Mouse (Mus musculus) cerebellum, adult 2 months (tissue): ENCODE measurements around the gene Irgq. TPM values are rescaled to one million over a fixed set of nuclear protein-coding genes. Genes with fewer than 3 reads are reported as not detected.

Experiments used
- DNase-seq, 2 experiments: peaks; one replicate each; pipeline ENCODE4 v3.0.0; 2021
- H3K27ac ChIP-seq: fragments of 200-500 bp; 2 replicates; pipeline ENCODE4 v1.5.1; 2012; ENCODE audit warnings: low read length, control low read depth, inconsistent platforms; ENCODE audit not compliant: insufficient read depth
- H3K27me3 ChIP-seq: fragments of 200-500 bp; 2 replicates; pipeline ENCODE4 v1.6.1; 2012; ENCODE audit warnings: inconsistent platforms, mild to moderate bottlenecking, low read length, moderate library complexity; ENCODE audit not compliant: control insufficient read depth, insufficient read depth
- H3K4me1 ChIP-seq: fragments of 200-500 bp; 2 replicates; pipeline ENCODE4 v1.6.1; 2011; ENCODE audit warnings: low read length; ENCODE audit not compliant: control insufficient read depth, insufficient read depth
- H3K4me3 ChIP-seq: fragments of 200-500 bp; replicated peaks from 2 replicates; pipeline ENCODE3; 2011; ENCODE audit warnings: mild to moderate bottlenecking, low read depth, low read length, control low read depth; ENCODE audit not compliant: insufficient read depth
- CTCF ChIP-seq: fragments of 200-500 bp; IDR thresholded peaks from 2 replicates; pipeline ENCODE4 v1.5.1; 2011; ENCODE audit warnings: low read depth, mild to moderate bottlenecking, control low read depth, low read length, moderate library complexity, borderline replicate concordance; ENCODE audit not compliant: insufficient read depth
- POLR2A ChIP-seq: fragments of 200-500 bp; IDR thresholded peaks from 2 replicates; pipeline ENCODE4 v1.6.1; 2011; ENCODE audit warnings: low read length, control low read depth, borderline replicate concordance; ENCODE audit not compliant: insufficient read depth
- WGBS: fragments of 180-500 bp; shearing (Covaris S2); methylation state at CpG from one replicate; pipeline ENCODE4 v1.1.7; 2018; 5-methylcytosine and 5-hydroxymethylcytosine counted together
- polyA plus RNA-seq: library from polyadenylated mRNA; depleted of rRNA; stranded (reverse); fragments of >200 nt; gene quantifications from 2 replicates; pipeline ENCODE4 v1.2.3, GENCODE M21; 2012; rRNA removed

Gene Irgq
- polyA plus RNA-seq, 1 experiment, result 37.0 TPM

- Histone ChIP-seq H3K4me3 (no peak overlapping the region), H3K27me3 (no peaks in the 10 kb centered on the region), H3K4me1 (no peaks in the 10 kb centered on the region), H3K27ac (no peak overlapping the region)
- TF ChIP-seq CTCF (no peak), POLR2A (no peak)
- 59% methylated on average over 5 of the region's 5 CpGs for WGBS
- no peak for DNase-seq
These were observed 42.0 kb downstream of the Irgq start for GRCm38 (mm10) chr7:24572455-24572854.

GRCm38 (mm10) chr7:24574224-24574796 is 43.8 kb downstream of the Irgq start:
- Histone ChIP-seq H3K27ac (no peak overlapping the region), H3K4me1 (no peaks in the 10 kb centered on the region), H3K4me3 (no peak overlapping the region), H3K27me3 (no peaks in the 10 kb centered on the region)
- 42% methylated on average over 12 of the region's 12 CpGs for WGBS
- TF ChIP-seq CTCF (no peak), POLR2A (no peak)
- DNase-seq, result no peak

- DNase-seq, result no peak
- Histone ChIP-seq H3K27ac (no peak overlapping the region), H3K4me3 (no peak overlapping the region), H3K27me3 (no peaks in the 10 kb centered on the region), H3K4me1 (no peaks in the 10 kb centered on the region)
- 76% methylated on average over 10 of the region's 10 CpGs for WGBS
- TF ChIP-seq POLR2A (no peak), CTCF (no peak)
These were observed 47.3 kb downstream of the Irgq start for GRCm38 (mm10) chr7:24577811-24578210.

GRCm38 (mm10) chr7:24584876-24585275 is 54.4 kb downstream of the Irgq start:
- no peaks in the 10 kb centered on the region for H3K4me1 ChIP-seq
- H3K4me3 ChIP-seq, result no peak overlapping the region
- WGBS, result 53% methylated on average over 6 of the region's 6 CpGs
- no peaks in the 10 kb centered on the region for H3K27me3 ChIP-seq
- no peak for DNase-seq
- H3K27ac ChIP-seq, result no peak overlapping the region
- no peak for TF ChIP-seq CTCF
- no peak for TF ChIP-seq POLR2A

GRCm38 (mm10) chr7:24585995-24586394 is 55.5 kb downstream of the Irgq start:
- no peak for DNase-seq
- Histone ChIP-seq H3K27ac (no peak overlapping the region), H3K27me3 (no peaks in the 10 kb centered on the region), H3K4me3 (no peak overlapping the region), H3K4me1 (no peaks in the 10 kb centered on the region)
- 38% methylated on average over 16 of the region's 16 CpGs for WGBS
- TF ChIP-seq POLR2A (no peak), CTCF (no peak)

- Histone ChIP-seq H3K27me3 (no peaks in the 10 kb centered on the region), H3K27ac (no peak overlapping the region), H3K4me3 (peak overlapping the region; percentile 11), H3K4me1 (no peaks in the 10 kb centered on the region)
- no peak for DNase-seq
- 14% methylated on average over 8 of the region's 8 CpGs for WGBS
- no peak for TF ChIP-seq POLR2A
- TF ChIP-seq CTCF, result no peak
These were observed 56.3 kb downstream of the Irgq start for GRCm38 (mm10) chr7:24586828-24587227.

- Histone ChIP-seq H3K27me3 (no peaks in the 10 kb centered on the region), H3K4me1 (no peaks in the 10 kb centered on the region), H3K27ac (no peak within 1 kb of the TSS), H3K4me3 (peak within 1 kb of the TSS; percentile 56)
- peak; percentile 44 to 50 for DNase-seq
- TF ChIP-seq POLR2A, result peak; percentile 71; the same call in 1 of the 2 replicates
- no peak for TF ChIP-seq CTCF
- 7% methylated on average over 30 of the region's 30 CpGs for WGBS
These were observed 57.0 kb downstream of the Irgq start, which contains the start of the genes Ethe1 and Zfp575 for GRCm38 (mm10) chr7:24587330-24588105. Gene Ethe1, plus strand, starts transcription at chr7:24587543. Gene Zfp575, minus strand, starts transcription at chr7:24587641.

Other genes with a start within 250 kb of the Irgq start
- gene Zfp61, start 229.5 kb upstream of the Irgq start, polyA plus RNA-seq, result 33.0 and 36.4 TPM in 2 replicates
- gene Zfp94, start 214.0 kb upstream of the Irgq start, polyA plus RNA-seq, result 18.2 and 18.3 TPM in 2 replicates
- 0.22 and 0.39 TPM in 2 replicates for gene Tescl, start 196.8 kb upstream of the Irgq start, polyA plus RNA-seq
- not detected in 2 replicates for gene Lypd5, start 181.5 kb upstream of the Irgq start, polyA plus RNA-seq
- 0.49 and 0.59 TPM in 2 replicates for gene Kcnn4, start 160.4 kb upstream of the Irgq start, polyA plus RNA-seq
- gene Smg9, start 131.1 kb upstream of the Irgq start, polyA plus RNA-seq, result 89.3 and 95.5 TPM in 2 replicates
- gene Irgc1, start 78.4 kb upstream of the Irgq start, polyA plus RNA-seq, result not detected in 2 replicates
- 0.79 and 0.97 TPM in 2 replicates for gene Plaur, start 68.2 kb upstream of the Irgq start, polyA plus RNA-seq
- 285 and 312 TPM in 2 replicates for gene Cadm4, start 48.7 kb upstream of the Irgq start, polyA plus RNA-seq
- gene Zfp428, start 23.7 kb upstream of the Irgq start, polyA plus RNA-seq, result 68.5 and 68.6 TPM in 2 replicates
- not detected in 2 replicates for gene AC161166.1, start 18.2 kb upstream of the Irgq start, polyA plus RNA-seq
- not detected in 2 replicates for gene Pinlyp, start 15.4 kb downstream of the Irgq start, polyA plus RNA-seq
- gene Xrcc1, start 15.6 kb downstream of the Irgq start, polyA plus RNA-seq, result 46.2 and 51.3 TPM in 2 replicates
- 25.7 and 28.0 TPM in 2 replicates for gene Ethe1, start 56.9 kb downstream of the Irgq start, polyA plus RNA-seq
- gene Zfp575, start 57.0 kb downstream of the Irgq start, polyA plus RNA-seq, result 1.4 TPM in 2 replicates
- 0.18 TPM in 1 of 2 replicates, not detected in the other for gene Phldb3, start 80.1 kb downstream of the Irgq start, polyA plus RNA-seq
- gene Lypd3, start 105.9 kb downstream of the Irgq start, polyA plus RNA-seq, result 0.08 TPM in 1 of 2 replicates, not detected in the other
- gene Tex101, start 146.0 kb downstream of the Irgq start, polyA plus RNA-seq, result not detected in 2 replicates
- not detected in 2 replicates for gene BC049730, start 178.6 kb downstream of the Irgq start, polyA plus RNA-seq
- gene Gm4763, start 196.2 kb downstream of the Irgq start, polyA plus RNA-seq, result not detected in 2 replicates
- gene Cd177, start 229.6 kb downstream of the Irgq start, polyA plus RNA-seq, result 0.11 and 0.17 TPM in 2 replicates
- gene Ceacam10, start 246.5 kb downstream of the Irgq start, polyA plus RNA-seq, result 0.29 and 0.30 TPM in 2 replicates